Mouse (Mus musculus) heart, postnatal 0 days (tissue): Measurements from ENCODE around the gene Tfcp2l1. TPM values are rescaled to one million over a fixed set of nuclear protein-coding genes. Genes with fewer than 3 reads are reported as not detected.

Experiments used
- ATAC-seq: fragments of 200-750 bp; cut with Nextera tagmentation; 2 replicates; pipeline ENCODE4 v1.8.0; 2017; ENCODE audit warnings: low read depth, moderate number of reproducible peaks, moderate library complexity; ENCODE audit not compliant: insufficient read depth
- DNase-seq: peaks from one replicate; pipeline ENCODE4 v3.0.0-alpha.2; 2016; ENCODE audit warnings: low spot score
- H3K27ac ChIP-seq: fragments of 300-500 bp; sonication (generic); 2 replicates; pipeline ENCODE4 v1.5.1; 2014; ENCODE audit warnings: low read depth, mild to moderate bottlenecking
- H3K27me3 ChIP-seq: fragments of 300-500 bp; sonication (generic); 2 replicates; pipeline ENCODE4 v1.6.1; 2014; ENCODE audit warnings: low read length, mixed read lengths; ENCODE audit not compliant: control insufficient read depth, insufficient read depth
- H3K36me3 ChIP-seq: fragments of 300-500 bp; sonication (generic); replicated peaks from 2 replicates; pipeline ENCODE4 v1.6.1; 2014; ENCODE audit warnings: low read length, mixed read lengths; ENCODE audit not compliant: control insufficient read depth, insufficient read depth
- H3K4me1 ChIP-seq: fragments of 300-500 bp; sonication (generic); 2 replicates; pipeline ENCODE4 v1.6.1; 2014; ENCODE audit warnings: antibody characterized with exemption; ENCODE audit not compliant: control insufficient read depth, insufficient read depth
- H3K4me2 ChIP-seq: fragments of 300-500 bp; sonication (generic); 2 replicates; pipeline ENCODE4 v1.6.1; 2014; ENCODE audit warnings: low read depth, mild to moderate bottlenecking, low read length, moderate library complexity
- H3K4me3 ChIP-seq: fragments of 300-500 bp; sonication (generic); 2 replicates; pipeline ENCODE4 v1.5.1; 2014; ENCODE audit warnings: low read depth, low read length
- H3K9ac ChIP-seq: fragments of 300-500 bp; sonication (generic); replicated peaks from 2 replicates; pipeline ENCODE4 v1.6.1; 2014; ENCODE audit warnings: low read depth, low read length, mixed read lengths
- H3K9me3 ChIP-seq: fragments of 300-500 bp; sonication (generic); replicated peaks from 2 replicates; pipeline ENCODE4 v1.6.1; 2016; ENCODE audit warnings: low read length; ENCODE audit not compliant: control insufficient read depth
- CTCF ChIP-seq: IDR thresholded peaks from 2 replicates; pipeline ENCODE4 v1.5.1; 2016; ENCODE audit warnings: antibody characterized with exemption, control low read depth, low read depth
- EP300 ChIP-seq: IDR thresholded peaks from 2 replicates; pipeline ENCODE4 v1.6.1; 2016; ENCODE audit warnings: antibody characterized with exemption, low read depth
- WGBS: fragments of 180-500 bp; shearing (Covaris S2); extraction: QIAGEN DNeasy Blood & Tissue Kit; methylation state at CpG from one replicate; pipeline ENCODE4 v1.1.7; 2014; 5-methylcytosine and 5-hydroxymethylcytosine counted together
- polyA plus RNA-seq: library from polyadenylated mRNA; unstranded; fragments of >200 nt; fragmentation: Nextera tagmentation; extraction: Ambion mirVana; gene quantifications from 2 replicates; pipeline ENCODE4 v1.2.1, GENCODE M21; 2015
- total RNA-seq: library from RNA; depleted of rRNA; stranded (reverse); fragments of >200 nt; gene quantifications from 2 replicates; pipeline ENCODE4 v1.2.3, GENCODE M21; 2014; ENCODE audit warnings: low replicate concordance

Gene Tfcp2l1
- total and polyA plus RNA-seq, 2 experiments from 2014 or later, result 0.64 to 1.4 TPM

DNA sequence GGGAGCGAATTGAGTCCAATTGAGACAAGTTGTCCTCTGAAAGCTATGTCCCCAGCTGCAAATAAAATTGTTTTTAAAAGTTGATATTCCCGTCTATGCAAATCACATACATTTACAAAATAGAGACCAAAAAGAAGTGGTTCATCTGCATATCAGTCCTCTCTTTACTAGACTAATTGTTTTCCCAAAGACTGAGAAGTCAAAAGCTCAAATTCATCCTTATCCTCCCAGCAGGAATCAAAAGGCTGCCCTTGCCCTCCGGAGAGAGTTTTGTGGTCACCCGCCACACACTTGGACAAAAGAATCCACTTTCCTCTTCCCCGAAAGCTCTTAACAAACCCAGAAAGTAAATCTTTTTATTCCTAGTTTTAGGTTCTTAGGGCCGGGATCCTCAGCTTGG is 2.3 kb upstream of the Tfcp2l1 start:
- ATAC-seq (no peak), DNase-seq (no peak)
- TF ChIP-seq CTCF (no peak), EP300 (no peak)
- no peaks in the 10 kb centered on the region for H3K9me3 ChIP-seq
- H3K27ac ChIP-seq, result no peak overlapping the region
- no peak overlapping the region for H3K4me2 ChIP-seq
- WGBS, result 69% methylated on average over 6 of the region's 6 CpGs
- H3K9ac ChIP-seq, result no peak overlapping the region
- no peaks in the 10 kb centered on the region for H3K36me3 ChIP-seq
- H3K4me3 ChIP-seq, result no peak overlapping the region
- H3K27me3 ChIP-seq, result no peaks in the 10 kb centered on the region
- no peaks in the 10 kb centered on the region for H3K4me1 ChIP-seq

- Histone ChIP-seq H3K9me3 (no peaks in the 10 kb centered on the region), H3K27me3 (no peaks in the 10 kb centered on the region), H3K4me2 (no peak overlapping the region), H3K4me3 (no peak overlapping the region), H3K4me1 (no peaks in the 10 kb centered on the region), H3K27ac (no peak overlapping the region), H3K9ac (no peak overlapping the region), H3K36me3 (no peaks in the 10 kb centered on the region)
- WGBS, result 42% methylated on average over 2 of the region's 2 CpGs
- no peak for DNase-seq
- TF ChIP-seq EP300 (no peak), CTCF (no peak)
- no peak for ATAC-seq
These were observed 1.8 kb upstream of the Tfcp2l1 start for GRCm38 (mm10) chr1:118625921-118626320.

DNA sequence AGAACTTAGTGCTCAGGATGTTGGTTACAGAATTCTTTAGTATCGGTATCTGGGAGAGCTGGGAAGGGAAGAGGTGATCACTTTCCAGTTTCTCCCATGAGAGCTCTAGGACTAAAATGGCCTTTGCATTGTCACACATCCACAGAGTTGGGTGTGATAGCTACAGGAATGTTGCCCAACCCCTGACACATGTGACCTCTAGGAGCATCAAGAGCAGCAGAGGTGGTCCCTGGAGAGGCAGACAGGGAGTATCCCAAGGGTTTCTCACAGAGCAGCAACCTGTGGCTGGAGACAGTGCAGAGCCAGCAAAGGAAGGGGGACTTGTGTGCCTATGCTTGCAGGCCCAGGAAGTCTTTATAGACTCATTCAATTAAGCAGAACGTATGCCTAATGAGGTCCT is 1.3 kb upstream of the Tfcp2l1 start:
- Histone ChIP-seq H3K9me3 (no peaks in the 10 kb centered on the region), H3K4me3 (no peak overlapping the region), H3K4me1 (no peaks in the 10 kb centered on the region), H3K4me2 (no peak overlapping the region), H3K27ac (no peak overlapping the region), H3K36me3 (no peaks in the 10 kb centered on the region), H3K9ac (no peak overlapping the region), H3K27me3 (no peaks in the 10 kb centered on the region)
- no peak for TF ChIP-seq EP300
- no peak for TF ChIP-seq CTCF
- no peak for ATAC-seq
- 68% methylated on average over 2 of the region's 2 CpGs for WGBS
- no peak for DNase-seq

DNA sequence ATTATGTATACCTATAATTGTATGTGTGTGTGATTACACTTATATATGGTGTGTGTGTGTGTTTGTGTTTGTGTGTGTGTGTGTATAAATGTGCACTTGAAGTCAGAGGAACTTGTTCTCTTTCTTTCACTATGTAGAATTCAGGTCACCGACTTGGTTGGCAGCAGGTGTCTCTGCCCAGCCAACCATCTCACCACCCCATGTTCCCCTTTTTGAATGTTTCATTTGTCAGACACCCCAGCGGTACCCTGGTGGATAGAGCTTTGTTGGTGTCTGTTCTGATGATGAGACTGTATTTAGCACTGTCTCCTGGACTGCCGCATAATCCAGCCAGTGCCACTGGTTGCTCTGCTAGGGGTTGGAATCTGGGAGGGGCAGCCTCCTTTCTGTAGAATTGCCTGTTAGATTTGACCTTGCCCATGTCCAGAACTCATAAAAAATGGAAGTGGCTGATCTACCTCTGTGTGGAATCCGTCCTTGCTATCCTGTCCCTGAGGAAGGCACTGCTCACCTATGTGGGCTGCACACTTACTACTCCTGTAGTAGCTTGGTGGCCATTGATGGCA is 5.8 kb downstream of the Tfcp2l1 start:
- Histone ChIP-seq H3K9ac (no peak overlapping the region), H3K4me1 (no peaks in the 10 kb centered on the region), H3K9me3 (no peaks in the 10 kb centered on the region), H3K27ac (no peak overlapping the region), H3K36me3 (no peaks in the 10 kb centered on the region), H3K4me2 (no peak overlapping the region), H3K4me3 (no peak overlapping the region), H3K27me3 (no peaks in the 10 kb centered on the region)
- TF ChIP-seq EP300 (no peak), CTCF (no peak)
- DNase-seq (no peak), ATAC-seq (no peak)
- 69% methylated on average over 4 of the region's 4 CpGs for WGBS

GRCm38 (mm10) chr1:118642296-118642999 is 14.7 kb downstream of the Tfcp2l1 start:
- no peak for TF ChIP-seq CTCF
- no peak for TF ChIP-seq EP300
- Histone ChIP-seq H3K9me3 (no peaks in the 10 kb centered on the region), H3K27ac (no peak overlapping the region), H3K36me3 (no peaks in the 10 kb centered on the region), H3K9ac (no peak overlapping the region), H3K27me3 (no peaks in the 10 kb centered on the region), H3K4me2 (no peak overlapping the region), H3K4me1 (0 out of 2 replicates have a peak, but pooled peaks cover 3% of the 10 kb centered on the region), H3K4me3 (no peak overlapping the region)
- DNase-seq (no peak), ATAC-seq (no peak)
- WGBS, result 49% methylated on average over 2 of the region's 2 CpGs
